Mouse (Mus musculus): ENCODE measurements at regions not wholly inside any gene's neighbourhood (a gene's known extent, or its start where the extent isn't known, plus 50 kb on each side); places are given as distances from the start of the nearest gene placed in this dataset.

- TF ChIP-seq CTCF (IDR thresholded peaks at IDR 0.05; ENCODE audit: borderline replicate concordance, extremely low read depth, insufficient read depth, insufficient read length) (no peak), POLR2A (IDR thresholded peaks at IDR 0.05; ENCODE audit: borderline replicate concordance, extremely low read depth, insufficient read depth, insufficient read length, poor library complexity, severe bottlenecking) (no peak)
Measured at GRCm38 (mm10) chr2:115257391-115257790, 324.1 kb upstream of the BC052040 start.

Data from brain, embryonic 14.5 days (tissue).